Mouse (Mus musculus): Measurements from ENCODE around the gene Abtb1. TPM values are rescaled to one million over a fixed set of nuclear protein-coding genes. Genes with fewer than 3 reads are reported as not detected.

The Abtb1 gene
- total and polyA plus RNA-seq, 2 experiments from 2014 or later: 31.5 to 78.9 TPM

DNA sequence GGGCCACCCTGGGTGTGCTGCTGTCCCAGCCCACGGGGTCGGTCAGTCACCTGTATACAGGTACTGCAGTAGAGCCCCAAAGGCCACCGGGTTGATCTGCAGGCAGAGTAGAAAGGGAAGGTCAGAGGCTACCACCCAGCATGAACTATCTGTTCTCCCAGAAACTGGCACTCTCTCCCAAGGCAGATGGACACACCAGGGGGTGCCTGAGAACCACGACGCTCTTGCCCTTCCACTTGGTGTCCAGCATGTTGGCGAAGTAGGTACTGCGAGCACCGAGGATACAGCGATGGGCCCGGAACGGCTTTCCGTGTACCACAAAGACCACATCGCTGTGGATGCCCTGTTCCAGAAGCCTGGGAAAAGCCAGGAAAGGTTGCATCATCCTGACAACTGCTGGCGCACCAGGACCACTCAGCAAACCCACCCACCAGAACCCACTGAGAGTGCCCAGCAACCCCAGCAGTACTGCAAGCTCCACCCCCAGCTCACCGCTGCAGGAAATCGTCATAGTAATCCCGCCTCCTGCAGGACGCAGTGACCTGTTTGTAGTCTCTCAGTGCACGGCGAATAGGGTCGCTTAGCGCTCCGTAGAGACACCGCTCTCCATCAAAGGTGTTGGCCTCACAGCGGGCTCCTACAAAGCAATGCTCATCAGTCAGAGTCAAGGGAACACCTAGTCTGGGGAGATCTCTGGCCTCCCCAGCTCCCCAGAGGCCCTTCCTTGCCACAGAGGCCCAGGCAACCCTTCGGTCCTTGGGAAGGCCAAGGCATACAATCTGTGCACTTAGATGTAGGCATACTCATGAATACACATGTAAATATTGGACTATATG is 2.4 kb downstream of the Abtb1 start:
- 84% methylated on average over 26 of the region's 26 CpGs for WGBS
- DNase-seq (ENCODE audit: low spot score) (no peak), ATAC-seq (no peak)
- H3K4me1 ChIP-seq (ENCODE audit: insufficient read depth, low read length): peaks cover 10% of the 10 kb centered on the region
- H3K27ac ChIP-seq: no peak overlapping the region
- peaks cover 29% of the 10 kb centered on the region for H3K36me3 ChIP-seq (ENCODE audit: insufficient read depth, low read length)
- no peaks in the 10 kb centered on the region for H3K27me3 ChIP-seq (ENCODE audit: insufficient read depth, low read length)
- H3K4me3 ChIP-seq (ENCODE audit: low read length): no peak overlapping the region
- TF ChIP-seq CTCF (IDR thresholded peaks at IDR 0.05; ENCODE audit: low read depth): no peak
- H3K9me3 ChIP-seq (ENCODE audit: low read length): no peaks in the 10 kb centered on the region
- H3K4me2 ChIP-seq (ENCODE audit: low read depth, low read length): no peak overlapping the region
- no peak overlapping the region for H3K9ac ChIP-seq (replicated peaks; ENCODE audit: low read length)

DNA sequence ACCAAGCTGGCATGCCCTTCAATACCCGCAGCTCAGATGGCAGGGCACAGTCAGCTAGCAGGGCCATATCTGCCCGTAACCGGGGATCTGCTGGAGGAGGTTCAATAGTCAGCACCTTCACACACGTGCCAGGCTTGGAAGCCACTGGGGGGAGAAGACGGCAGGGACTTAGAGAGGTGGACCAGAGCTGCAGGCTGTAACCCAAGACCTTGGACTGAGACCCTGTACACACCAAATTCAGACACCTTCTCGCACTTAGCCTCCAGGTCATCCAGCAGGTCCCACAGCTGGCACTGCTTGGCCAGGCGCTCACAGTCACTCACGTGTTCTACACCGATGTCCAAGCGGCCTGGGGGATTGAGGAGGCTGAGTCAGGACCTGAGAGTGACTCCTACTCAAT is 3.2 kb downstream of the Abtb1 start:
- no peak overlapping the region for H3K4me2 ChIP-seq (ENCODE audit: low read depth, low read length)
- H3K36me3 ChIP-seq (ENCODE audit: insufficient read depth, low read length): peaks cover 29% of the 10 kb centered on the region
- no peaks in the 10 kb centered on the region for H3K27me3 ChIP-seq (ENCODE audit: insufficient read depth, low read length)
- WGBS: 89% methylated on average over 10 of the region's 10 CpGs
- H3K9me3 ChIP-seq (ENCODE audit: low read length): no peaks in the 10 kb centered on the region
- no peak for ATAC-seq
- peaks cover 10% of the 10 kb centered on the region for H3K4me1 ChIP-seq (ENCODE audit: insufficient read depth, low read length)
- H3K9ac ChIP-seq (replicated peaks; ENCODE audit: low read length): no peak overlapping the region
- TF ChIP-seq CTCF (IDR thresholded peaks at IDR 0.05; ENCODE audit: low read depth): no peak
- no peak for DNase-seq (ENCODE audit: low spot score)
- no peak overlapping the region for H3K4me3 ChIP-seq (ENCODE audit: low read length)
- H3K27ac ChIP-seq: no peak overlapping the region

DNA sequence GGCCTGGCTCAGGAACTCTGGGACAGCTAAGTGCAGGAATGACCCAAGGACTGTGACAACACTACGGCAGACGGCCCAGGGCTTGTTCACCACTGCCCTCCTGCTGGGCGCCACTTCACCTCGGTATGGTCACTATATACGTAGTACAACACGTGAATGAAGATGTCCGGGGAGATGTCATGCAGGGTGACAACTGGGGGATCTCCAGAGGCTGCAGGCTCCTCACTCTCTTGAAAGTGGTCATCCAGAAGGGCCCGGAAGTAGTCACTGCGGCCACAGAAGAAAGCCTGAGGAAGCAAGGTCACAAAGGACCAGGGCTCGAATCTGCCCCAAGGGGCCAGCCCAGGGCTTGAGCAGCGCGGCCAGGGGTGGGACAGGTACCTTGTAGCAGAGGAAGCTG is 3.8 kb downstream of the Abtb1 start:
- Histone ChIP-seq H3K9me3 (ENCODE audit: low read length) (no peaks in the 10 kb centered on the region), H3K4me2 (ENCODE audit: low read depth, low read length) (no peak overlapping the region), H3K36me3 (ENCODE audit: insufficient read depth, low read length) (peaks cover 29% of the 10 kb centered on the region), H3K4me1 (ENCODE audit: insufficient read depth, low read length) (peaks cover 10% of the 10 kb centered on the region), H3K27ac (no peak overlapping the region), H3K9ac (replicated peaks; ENCODE audit: low read length) (no peak overlapping the region), H3K27me3 (ENCODE audit: insufficient read depth, low read length) (no peaks in the 10 kb centered on the region), H3K4me3 (ENCODE audit: low read length) (no peak overlapping the region)
- WGBS: 82% methylated on average over 12 of the region's 12 CpGs
- ATAC-seq (no peak), DNase-seq (ENCODE audit: low spot score) (no peak)
- TF ChIP-seq CTCF (IDR thresholded peaks at IDR 0.05; ENCODE audit: low read depth): no peak

DNA sequence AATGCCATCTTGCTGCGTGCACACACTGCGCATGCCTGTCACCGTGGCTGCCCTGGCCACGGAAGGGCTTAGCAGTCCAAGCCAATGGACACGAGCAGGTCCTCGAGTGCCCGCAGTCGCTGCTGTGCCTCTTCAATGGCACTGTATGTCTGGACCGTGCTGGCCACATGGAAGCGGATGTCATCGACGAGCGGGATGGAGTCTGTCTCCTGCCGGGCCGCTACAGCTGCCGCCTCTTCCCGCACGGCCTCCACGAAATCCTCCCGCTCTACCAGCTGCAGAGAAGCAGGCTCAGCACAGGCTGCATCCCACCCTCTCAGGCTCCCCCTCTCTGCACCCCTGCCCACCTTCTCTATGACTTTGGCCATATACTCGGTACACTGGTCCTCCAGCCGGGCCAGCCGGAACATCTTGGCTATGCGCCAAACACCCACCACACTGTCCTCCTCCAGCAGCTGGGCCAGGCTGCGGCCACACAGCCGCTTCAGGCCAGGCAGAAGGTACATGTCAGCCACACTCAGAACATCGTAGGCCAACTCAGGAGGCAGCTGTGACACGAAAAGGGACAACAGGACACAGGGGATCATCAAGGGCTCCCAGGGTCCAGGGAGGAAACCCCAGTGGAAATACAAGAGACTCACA is 5.5 kb downstream of the Abtb1 start:
- TF ChIP-seq CTCF (IDR thresholded peaks at IDR 0.05; ENCODE audit: low read depth): no peak
- DNase-seq (ENCODE audit: low spot score) (no peak), ATAC-seq (no peak)
- WGBS: 78% methylated on average over 28 of the region's 28 CpGs
- peaks cover 29% of the 10 kb centered on the region for H3K36me3 ChIP-seq (ENCODE audit: insufficient read depth, low read length)
- H3K9ac ChIP-seq (replicated peaks; ENCODE audit: low read length): no peak overlapping the region
- H3K4me1 ChIP-seq (ENCODE audit: insufficient read depth, low read length): peaks cover 10% of the 10 kb centered on the region
- H3K4me3 ChIP-seq (ENCODE audit: low read length): no peak overlapping the region
- H3K27ac ChIP-seq: no peak overlapping the region
- H3K4me2 ChIP-seq (ENCODE audit: low read depth, low read length): no peak overlapping the region
- no peaks in the 10 kb centered on the region for H3K9me3 ChIP-seq (ENCODE audit: low read length)
- H3K27me3 ChIP-seq (ENCODE audit: insufficient read depth, low read length): no peaks in the 10 kb centered on the region

GRCm38 (mm10) chr6:88835047-88835446 is 6.7 kb downstream of the Abtb1 start:
- H3K9me3 ChIP-seq (ENCODE audit: low read length): no peaks in the 10 kb centered on the region

GRCm38 (mm10) chr6:88833340-88834140 is 8.2 kb downstream of the Abtb1 start:
- Histone ChIP-seq H3K9me3 (ENCODE audit: low read length) (no peaks in the 10 kb centered on the region), H3K4me2 (ENCODE audit: low read depth, low read length) (no peak overlapping the region), H3K36me3 (ENCODE audit: insufficient read depth, low read length) (peaks cover 18% of the 10 kb centered on the region), H3K27ac (no peak overlapping the region), H3K4me3 (ENCODE audit: low read length) (no peak overlapping the region), H3K4me1 (ENCODE audit: insufficient read depth, low read length) (no peaks in the 10 kb centered on the region), H3K27me3 (ENCODE audit: insufficient read depth, low read length) (0 out of 2 replicates have a peak, but pooled peaks cover 4% of the 10 kb centered on the region), H3K9ac (replicated peaks; ENCODE audit: low read length) (no peak overlapping the region)
- TF ChIP-seq CTCF (IDR thresholded peaks at IDR 0.05; ENCODE audit: low read depth): no peak
- no peak for ATAC-seq
- WGBS: 87% methylated on average over 5 of the region's 5 CpGs
- DNase-seq (ENCODE audit: low spot score): no peak

More at GRCm38 (mm10) chr6:88835047-88835446, 6.7 kb downstream of the Abtb1 start:
- Histone ChIP-seq H3K27me3 (ENCODE audit: insufficient read depth, low read length) (0 out of 2 replicates have a peak, but pooled peaks cover 4% of the 10 kb centered on the region), H3K36me3 (ENCODE audit: insufficient read depth, low read length) (peaks cover 29% of the 10 kb centered on the region), H3K4me2 (ENCODE audit: low read depth, low read length) (no peak overlapping the region), H3K9ac (replicated peaks; ENCODE audit: low read length) (no peak overlapping the region), H3K4me1 (ENCODE audit: insufficient read depth, low read length) (no peaks in the 10 kb centered on the region; the same call in 1 of the 2 replicates), H3K4me3 (ENCODE audit: low read length) (no peak overlapping the region), H3K27ac (no peak overlapping the region)
- DNase-seq (ENCODE audit: low spot score) (no peak), ATAC-seq (no peak)
- 82% methylated on average over 5 of the region's 5 CpGs for WGBS
- TF ChIP-seq CTCF (IDR thresholded peaks at IDR 0.05; ENCODE audit: low read depth): no peak
